Mouse (Mus musculus) megakaryocyte-erythroid progenitor cell, adult 5-6 weeks (primary cell): ENCODE results near the gene 4932438H23Rik. TPM values are rescaled to one million over a fixed set of nuclear protein-coding genes. Genes with fewer than 3 reads are reported as not detected.

Experiments used
- ATAC-seq: replicated peaks from 2 replicates; pipeline ENCODE4 v1.8.0; 2016; ENCODE audit warnings: mild to moderate bottlenecking, inconsistent platforms; ENCODE audit not compliant: severe bottlenecking, poor library complexity, low FRiP score, low TSS enrichment
- total RNA-seq, 2 experiments: library from RNA; stranded (forward) in 1 of 2; stranded (reverse) in 1 of 2; fragments of 200-1000, 215-1000 nt in 1 of 2; fragments of >200 nt in 1 of 2; fragmentation: Nextera tagmentation in 1 of 2; gene quantifications; 2 replicates each; pipeline ENCODE4 v1.2.3; 2014 to 2017

Gene 4932438H23Rik
- total RNA-seq, 2 experiments from 2014 or later: not detected

DNA sequence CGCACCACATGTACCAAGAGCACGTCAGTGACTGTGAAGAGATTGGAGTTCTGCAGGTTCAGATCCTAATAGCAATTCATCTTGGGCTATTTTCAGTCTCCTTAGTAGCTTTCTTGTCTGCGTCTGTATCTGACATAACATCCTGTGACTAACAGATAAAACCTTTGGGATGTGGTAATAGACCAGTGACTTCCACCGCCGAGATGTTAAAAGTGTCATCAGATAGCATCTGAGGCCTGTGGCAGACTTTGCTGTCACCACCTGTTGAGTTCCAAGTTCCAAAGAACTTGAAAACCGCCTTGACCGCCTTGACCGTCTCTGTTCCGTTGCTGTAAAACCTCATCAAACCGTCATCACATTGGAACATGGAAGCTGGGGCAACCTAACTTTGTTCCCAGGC is 31.1 kb downstream of the 4932438H23Rik start:
- ATAC-seq: no peak

DNA sequence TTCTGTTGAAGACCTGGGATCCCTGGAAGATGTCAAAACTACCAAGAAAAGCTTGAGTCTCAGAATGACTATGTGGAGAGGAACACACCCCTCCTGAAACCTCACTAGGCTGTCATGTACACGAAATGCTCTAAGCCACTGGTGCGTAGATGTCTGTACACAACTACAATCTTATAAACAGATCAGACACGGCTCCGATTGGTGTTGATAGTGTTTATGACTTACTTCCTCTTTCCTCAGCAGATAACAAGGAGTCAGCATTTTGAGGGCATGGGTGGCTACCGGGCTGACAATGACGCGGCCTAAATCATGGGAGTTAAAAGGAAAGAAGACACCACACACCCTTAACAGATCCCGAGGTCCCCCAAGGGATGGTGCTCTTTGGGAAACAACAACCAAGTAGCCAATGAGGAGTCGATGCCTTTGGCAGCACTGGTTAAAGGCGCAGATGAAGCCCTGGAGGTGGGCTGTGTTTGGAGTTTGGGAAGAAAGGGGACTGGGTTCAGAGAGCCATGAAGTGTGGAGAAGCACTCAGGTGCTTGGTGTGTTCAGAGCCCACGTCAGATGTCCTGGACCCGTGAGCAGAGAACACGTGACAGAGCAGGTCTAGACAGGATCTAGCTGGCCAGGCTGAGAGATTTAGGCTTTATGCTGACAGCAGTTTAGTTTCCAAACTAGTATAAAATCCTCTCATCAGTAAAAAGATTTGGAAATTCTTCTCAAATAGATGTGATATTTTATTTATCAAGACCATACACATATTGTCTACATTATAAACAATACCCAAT is 33.2 kb downstream of the 4932438H23Rik start:
- ATAC-seq: 0 out of 2 replicates have a peak, but pooled peaks have one; percentile 17

- no peak for ATAC-seq
Measured at GRCm38 (mm10) chr16:91057741-91058140, 37.2 kb downstream of the 4932438H23Rik start.

- no peak for ATAC-seq
Measured at GRCm38 (mm10) chr16:91057261-91057660, 37.7 kb downstream of the 4932438H23Rik start.

DNA sequence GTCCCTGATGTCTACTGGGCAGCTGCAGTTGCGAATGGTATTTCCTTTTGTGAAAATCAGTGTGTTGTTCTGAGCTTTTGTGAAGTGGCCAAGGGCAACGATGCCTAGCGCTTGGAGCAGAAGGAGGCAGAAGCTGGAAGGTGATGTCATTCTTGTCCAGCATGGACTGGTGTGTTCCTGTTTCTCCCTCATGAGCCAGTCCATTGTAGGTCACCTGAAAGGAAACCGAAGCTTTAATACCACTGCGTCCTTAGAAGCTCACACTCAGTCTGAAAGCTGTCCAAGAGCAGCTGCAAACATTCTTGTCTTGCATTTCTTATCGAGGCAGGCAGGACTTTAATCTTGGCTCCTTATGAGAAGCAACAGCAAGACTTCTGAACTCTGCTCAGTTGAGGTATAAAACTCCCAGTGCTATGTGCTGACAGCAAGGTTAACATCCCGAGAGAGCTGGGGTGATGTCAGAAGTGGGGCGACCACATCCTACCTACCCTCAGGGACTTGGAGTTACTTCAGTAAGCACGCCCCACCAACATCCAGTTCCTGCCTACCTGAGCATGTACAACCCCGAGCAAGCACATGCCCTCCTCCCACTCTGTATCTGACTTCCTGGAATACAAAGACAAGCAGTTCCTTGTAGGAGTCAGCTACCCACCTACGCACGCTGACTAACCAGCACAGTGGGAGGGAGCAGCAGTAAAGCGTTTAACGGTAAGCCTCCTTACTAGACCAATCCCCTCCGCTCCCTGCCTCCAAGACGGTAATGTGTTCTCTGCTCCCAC is 38.7 kb downstream of the 4932438H23Rik start:
- ATAC-seq: peak; percentile 75

- no peak for ATAC-seq
Measured at GRCm38 (mm10) chr16:91055150-91055549, 39.8 kb downstream of the 4932438H23Rik start.

DNA sequence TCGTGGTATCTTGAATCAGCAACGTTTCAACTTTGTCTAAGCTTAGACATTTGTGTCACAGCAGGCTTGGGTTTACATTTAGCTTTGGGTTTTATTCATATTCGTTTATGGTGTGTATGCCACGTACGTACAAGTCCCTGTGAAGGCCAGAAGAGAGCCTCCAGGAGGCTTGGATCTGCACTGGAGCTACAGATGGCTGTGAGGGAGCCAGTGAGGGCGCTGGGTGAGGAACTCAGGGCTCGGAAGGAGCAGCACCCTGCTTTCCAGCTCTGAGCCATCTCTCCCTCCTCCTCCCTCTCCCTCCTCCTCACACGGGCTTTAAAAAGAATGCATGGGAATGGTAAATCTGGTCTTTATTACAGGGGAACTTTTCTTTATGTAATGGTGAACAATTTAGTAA is 41.3 kb downstream of the 4932438H23Rik start:
- ATAC-seq: no peak

DNA sequence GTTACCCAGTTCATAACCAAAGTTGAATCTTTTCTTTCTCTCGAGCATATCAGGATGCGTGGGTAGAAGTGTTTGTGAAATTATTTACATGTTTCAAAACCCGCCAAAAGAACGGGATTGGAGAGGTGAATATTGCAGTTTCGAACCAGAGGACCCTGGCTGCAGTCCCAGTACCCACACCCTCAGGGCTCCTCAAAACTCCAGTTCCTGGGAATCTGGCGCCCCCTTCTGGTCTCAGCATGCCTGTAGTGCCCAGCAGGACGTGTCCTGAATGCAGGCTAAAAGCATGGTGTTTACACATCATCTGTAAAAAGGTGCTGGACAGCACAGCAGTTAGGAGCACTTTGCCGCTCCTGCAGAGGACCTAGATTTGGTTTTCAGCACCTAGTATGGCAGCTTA is 49.4 kb downstream of the 4932438H23Rik start:
- ATAC-seq: no peak

- ATAC-seq: peak; percentile 90
Measured at GRCm38 (mm10) chr16:91044270-91045182, 50.4 kb downstream of the 4932438H23Rik start, which contains the start of gene Paxbp1. Gene Paxbp1 (minus strand): TSS chr16:91044543.

DNA sequence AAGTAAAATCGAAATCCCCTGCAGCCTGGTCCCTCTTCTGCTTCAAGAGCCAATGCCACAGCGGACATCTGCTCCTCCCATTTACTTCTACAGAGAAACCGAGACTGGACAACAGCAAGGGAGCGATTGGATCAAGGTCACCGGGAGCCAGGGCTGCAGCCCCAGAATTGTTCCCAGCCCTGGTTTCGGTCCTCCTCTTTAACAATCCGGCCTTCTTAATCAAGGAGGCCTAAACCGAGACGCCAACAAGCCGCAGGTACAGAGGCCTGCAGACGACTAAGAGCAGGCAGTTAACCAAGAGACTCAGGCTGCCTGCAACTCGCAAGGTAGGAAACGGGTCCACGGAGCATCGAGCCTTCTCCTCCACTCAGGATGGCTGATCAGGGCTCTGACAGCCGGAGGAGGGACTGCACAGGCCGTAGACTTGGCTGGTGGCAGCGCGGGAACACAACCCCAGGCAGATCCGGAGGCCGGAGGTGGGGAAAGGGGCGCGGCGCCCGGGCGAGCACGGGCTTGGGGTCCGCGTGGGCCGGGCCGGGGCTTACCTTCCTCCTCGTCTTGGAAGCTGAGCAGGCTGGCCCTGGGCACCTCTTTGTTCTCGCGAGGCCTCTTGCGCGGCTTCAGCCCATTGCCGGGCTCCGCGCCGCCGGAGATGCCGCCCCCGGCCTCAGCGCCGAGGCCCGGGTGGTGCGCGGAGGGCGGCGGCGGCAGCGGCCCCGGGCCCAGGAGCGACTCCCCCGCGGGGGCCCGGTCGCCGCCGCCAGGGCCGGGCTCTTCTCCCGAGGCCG is 51.3 kb downstream of the 4932438H23Rik start:
- peak; percentile 27 for ATAC-seq

GRCm38 (mm10) chr16:91042640-91043039 is 52.3 kb downstream of the 4932438H23Rik start:
- ATAC-seq: no peak

- ATAC-seq: no peak
Measured at GRCm38 (mm10) chr16:91035866-91036265, 59.1 kb downstream of the 4932438H23Rik start.

DNA sequence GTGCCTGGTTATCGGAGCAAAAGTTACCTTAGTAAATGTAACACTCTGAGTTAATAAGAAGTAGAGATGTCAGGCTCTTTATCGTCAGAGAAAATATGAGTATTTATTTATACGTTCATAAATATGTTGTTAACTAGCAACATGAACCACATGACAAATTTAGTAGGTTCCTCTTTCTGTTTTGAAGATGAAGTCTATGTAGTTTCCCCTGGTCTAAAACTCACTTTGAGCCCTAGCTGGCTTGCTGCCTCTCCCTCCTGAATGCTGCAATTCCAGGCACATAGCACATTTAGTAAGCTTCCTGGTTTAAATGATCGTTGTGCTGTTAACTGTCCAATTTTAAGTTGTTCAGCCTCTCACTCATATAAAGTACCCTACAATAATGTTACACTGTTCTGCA is 64.2 kb downstream of the 4932438H23Rik start:
- no peak for ATAC-seq

DNA sequence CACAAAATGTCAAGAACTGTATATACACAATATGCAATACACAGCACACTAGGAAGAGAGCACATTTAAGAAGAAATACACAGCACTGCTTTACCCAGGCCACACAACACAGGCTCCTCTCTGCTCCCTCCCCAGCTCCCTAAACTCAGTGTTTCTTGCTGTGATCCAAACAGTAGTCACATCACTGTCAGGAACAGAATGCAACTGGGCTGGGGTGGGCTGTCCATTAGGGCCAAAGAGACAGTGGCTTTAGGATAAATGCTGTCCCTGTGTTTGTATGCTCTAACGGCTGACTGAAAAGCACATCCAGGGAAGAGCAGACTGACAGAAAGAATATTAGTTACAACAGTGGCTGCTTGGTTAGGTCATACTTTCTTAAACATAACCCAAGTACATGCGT is 65.0 kb downstream of the 4932438H23Rik start:
- ATAC-seq: no peak

GRCm38 (mm10) chr16:91029161-91029743 is 65.7 kb downstream of the 4932438H23Rik start:
- ATAC-seq: no peak

DNA sequence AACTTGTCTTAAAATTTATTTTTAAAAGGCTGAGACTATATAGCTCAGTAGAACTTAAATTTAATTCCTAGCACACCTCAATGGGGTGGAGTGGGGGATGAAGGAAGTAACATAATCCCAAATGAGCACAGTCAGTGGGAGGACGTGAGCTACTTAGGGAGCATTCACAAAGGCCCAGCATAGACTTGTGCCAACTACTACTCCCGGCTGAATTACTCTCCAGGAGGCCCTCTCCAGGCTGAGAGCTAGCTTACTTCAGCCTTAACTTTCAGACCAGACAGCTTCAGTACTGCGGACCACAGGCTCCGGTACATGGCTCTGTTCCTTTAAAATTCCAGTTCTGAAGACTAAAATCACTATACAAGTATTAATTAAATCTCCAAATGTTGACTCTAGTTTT is 68.6 kb downstream of the 4932438H23Rik start:
- ATAC-seq: no peak

DNA sequence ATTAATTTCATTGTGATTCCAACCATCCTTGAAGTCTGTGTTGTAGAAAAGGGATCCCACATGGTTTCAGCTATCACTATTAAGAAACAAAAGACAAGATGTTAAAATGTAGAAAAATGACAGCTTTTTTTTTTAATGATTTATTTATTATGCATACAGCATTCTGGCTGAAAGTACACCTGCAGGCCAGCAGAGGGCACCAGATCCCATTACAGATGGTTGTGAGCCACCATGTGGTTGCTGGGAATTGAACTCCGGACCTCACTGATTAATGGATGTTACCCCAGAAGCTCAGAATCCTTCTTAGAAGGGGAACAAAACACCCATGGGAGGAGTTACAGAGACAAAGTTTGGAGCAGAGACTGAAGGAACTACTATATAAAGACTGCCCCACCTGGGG is 71.5 kb downstream of the 4932438H23Rik start:
- ATAC-seq: no peak

GRCm38 (mm10) chr16:91020842-91021483 is 74.0 kb downstream of the 4932438H23Rik start:
- ATAC-seq: no peak
